Mouse (Mus musculus) megakaryocyte, embryonic 14.5 days (primary cell): ENCODE measurements at regions not wholly inside any gene's neighbourhood (a gene's known extent, or its start where the extent isn't known, plus 50 kb on each side); places are given as distances from the start of the nearest gene placed in this dataset.

Source experiments
- FLI1 ChIP-seq: IDR thresholded peaks from 2 replicates; pipeline ENCODE4 v1.6.1; 2012; ENCODE audit warnings: low read length, inconsistent platforms, mixed read lengths
- GATA1 ChIP-seq: IDR thresholded peaks from 3 replicates; pipeline ENCODE4 v1.6.1; 2012; ENCODE audit warnings: mixed read lengths, low read length, inconsistent platforms, borderline replicate concordance

- no peak for TF ChIP-seq GATA1
- TF ChIP-seq FLI1 = no peak
Observed at GRCm38 (mm10) chr3:80396240-80396639, 406.4 kb downstream of the Gria2 start.
